Mouse (Mus musculus) adrenal gland, adult 2 months (tissue): ENCODE measurements at regions not wholly inside any gene's neighbourhood (a gene's known extent, or its start where the extent isn't known, plus 50 kb on each side); places are given as distances from the start of the nearest gene placed in this dataset.

Experiments used
- DNase-seq: peaks from one replicate; pipeline ENCODE4 v3.0.0; 2021

- no peak for DNase-seq
Observed at GRCm38 (mm10) chr3:143162444-143162843, 280.6 kb upstream of the Pkn2 start.

- no peak for DNase-seq
Observed at GRCm38 (mm10) chr3:143161993-143162392, 280.2 kb upstream of the Pkn2 start.

GRCm38 (mm10) chr3:143158568-143158967 lies 276.8 kb upstream of the Pkn2 start:
- peak; percentile 27 for DNase-seq

- DNase-seq: no peak
Observed at GRCm38 (mm10) chr3:143156733-143157524, 275.1 kb upstream of the Pkn2 start.

GRCm38 (mm10) chr3:143156174-143156573 lies 274.4 kb upstream of the Pkn2 start:
- DNase-seq: no peak

- peak; percentile 63 for DNase-seq
Observed at GRCm38 (mm10) chr3:143155556-143155955, 273.8 kb upstream of the Pkn2 start.

GRCm38 (mm10) chr3:143147471-143147870 lies 265.7 kb upstream of the Pkn2 start:
- no peak for DNase-seq

GRCm38 (mm10) chr3:143138952-143139351 lies 257.1 kb upstream of the Pkn2 start:
- no peak for DNase-seq

GRCm38 (mm10) chr3:143134528-143134927 lies 252.7 kb upstream of the Pkn2 start:
- no peak for DNase-seq

GRCm38 (mm10) chr3:143107733-143108291 lies 226.0 kb upstream of the Pkn2 start:
- no peak for DNase-seq

GRCm38 (mm10) chr3:143104734-143105133 lies 222.9 kb upstream of the Pkn2 start:
- DNase-seq: no peak

- no peak for DNase-seq
Observed at GRCm38 (mm10) chr3:143103333-143103732, 221.5 kb upstream of the Pkn2 start.

GRCm38 (mm10) chr3:143100810-143101645 lies 219.2 kb upstream of the Pkn2 start:
- DNase-seq: peak; percentile 28

GRCm38 (mm10) chr3:143100203-143100602 lies 218.4 kb upstream of the Pkn2 start:
- no peak for DNase-seq

- DNase-seq: no peak
Observed at GRCm38 (mm10) chr3:143092206-143092605, 210.4 kb upstream of the Pkn2 start.

GRCm38 (mm10) chr3:143090886-143091285 lies 209.1 kb upstream of the Pkn2 start:
- peak; percentile 43 for DNase-seq

GRCm38 (mm10) chr3:143090316-143090715 lies 208.5 kb upstream of the Pkn2 start:
- no peak for DNase-seq

- DNase-seq: peak; percentile 49
Observed at GRCm38 (mm10) chr3:143087786-143088185, 206.0 kb upstream of the Pkn2 start.

- DNase-seq: no peak
Observed at GRCm38 (mm10) chr3:143078310-143078709, 196.5 kb upstream of the Pkn2 start.

- no peak for DNase-seq
Observed at GRCm38 (mm10) chr3:143071839-143072373, 190.1 kb upstream of the Pkn2 start.

GRCm38 (mm10) chr3:143054858-143055257 lies 173.1 kb upstream of the Pkn2 start:
- DNase-seq: peak; percentile 24

- no peak for DNase-seq
Observed at GRCm38 (mm10) chr3:143053286-143053993, 171.6 kb upstream of the Pkn2 start.
